Mouse (Mus musculus) lung, embryonic 15.5 days (tissue): ENCODE data around the gene Mbnl2. TPM values are rescaled to one million over a fixed set of nuclear protein-coding genes. Genes with fewer than 3 reads are reported as not detected.

Source experiments
- ATAC-seq: fragments of 200-750 bp; cut with Nextera tagmentation; 2 replicates; pipeline ENCODE4 v1.8.0; 2017; ENCODE audit warnings: moderate number of reproducible peaks, borderline replicate concordance; ENCODE audit not compliant: low FRiP score, low TSS enrichment; ENCODE audit errors: extremely low read depth
- H3K27ac ChIP-seq: fragments of 300-500 bp; sonication (generic); 2 replicates; pipeline ENCODE4 v1.5.1; 2015; ENCODE audit warnings: moderate library complexity, mild to moderate bottlenecking, inconsistent platforms
- H3K27me3 ChIP-seq: fragments of 300-500 bp; sonication (generic); 2 replicates; pipeline ENCODE4 v1.6.1; 2015; ENCODE audit warnings: inconsistent platforms
- H3K36me3 ChIP-seq: fragments of 300-500 bp; sonication (generic); 2 replicates; pipeline ENCODE4 v1.6.1; 2015; ENCODE audit warnings: inconsistent platforms
- H3K4me1 ChIP-seq: fragments of 300-500 bp; sonication (generic); 2 replicates; pipeline ENCODE4 v1.6.1; 2015; ENCODE audit warnings: inconsistent platforms
- H3K4me2 ChIP-seq: fragments of 300-500 bp; sonication (generic); 2 replicates; pipeline ENCODE4 v1.6.1; 2015; ENCODE audit warnings: inconsistent platforms, mild to moderate bottlenecking, moderate library complexity
- H3K4me3 ChIP-seq: fragments of 300-500 bp; sonication (generic); 2 replicates; pipeline ENCODE4 v1.5.1; 2015; ENCODE audit warnings: mild to moderate bottlenecking, inconsistent platforms
- H3K9ac ChIP-seq: fragments of 300-500 bp; sonication (generic); 2 replicates; pipeline ENCODE4 v1.6.1; 2015; ENCODE audit warnings: inconsistent platforms
- H3K9me3 ChIP-seq: fragments of 300-500 bp; sonication (generic); 2 replicates; pipeline ENCODE4 v1.6.1; 2016; ENCODE audit warnings: inconsistent platforms
- WGBS: fragments of 180-500 bp; shearing (Covaris S2); methylation state at CpG from one replicate; pipeline ENCODE4 v1.1.7; 2015; 5-methylcytosine and 5-hydroxymethylcytosine counted together
- polyA plus RNA-seq: library from polyadenylated mRNA; unstranded; fragments of >200 nt; fragmentation: Nextera tagmentation; extraction: Ambion mirVana; gene quantifications from 2 replicates; pipeline ENCODE4 v1.2.1, GENCODE M21; 2015

Gene Mbnl2
- polyA plus RNA-seq, 1 experiment from 2014 or later: 141 TPM

- H3K27ac ChIP-seq: peak overlapping the region; percentile 72
- no peak overlapping the region for H3K4me3 ChIP-seq
- H3K36me3 ChIP-seq: 0 out of 2 replicates have a peak, but pooled peaks cover 3% of the 10 kb centered on the region
- ATAC-seq: peak; percentile 92
- H3K9ac ChIP-seq: no peak overlapping the region
- no peaks in the 10 kb centered on the region for H3K27me3 ChIP-seq
- H3K4me2 ChIP-seq: no peak overlapping the region
- H3K9me3 ChIP-seq: no peaks in the 10 kb centered on the region
- WGBS: 27% methylated on average over 4 of the region's 4 CpGs
- peaks cover 69% of the 10 kb centered on the region for H3K4me1 ChIP-seq
Observed at GRCm38 (mm10) chr14:120379716-120380115, 104.2 kb downstream of the Mbnl2 start.

GRCm38 (mm10) chr14:120381378-120382134, 106.1 kb downstream of the Mbnl2 start:
- Histone ChIP-seq H3K36me3 (0 out of 2 replicates have a peak, but pooled peaks cover 3% of the 10 kb centered on the region), H3K4me1 (peaks cover 59% of the 10 kb centered on the region), H3K4me3 (no peak overlapping the region), H3K4me2 (no peak overlapping the region), H3K9ac (no peak overlapping the region), H3K27me3 (no peaks in the 10 kb centered on the region), H3K27ac (no peak overlapping the region), H3K9me3 (no peaks in the 10 kb centered on the region)
- 78% methylated on average over 26 of the region's 26 CpGs for WGBS
- ATAC-seq: no peak

- H3K9me3 ChIP-seq: no peaks in the 10 kb centered on the region
- H3K27me3 ChIP-seq: no peaks in the 10 kb centered on the region
- no peak overlapping the region for H3K27ac ChIP-seq
- 0 out of 2 replicates have a peak, but pooled peaks cover 3% of the 10 kb centered on the region for H3K36me3 ChIP-seq
- H3K9ac ChIP-seq: no peak overlapping the region
- peaks cover 60% of the 10 kb centered on the region for H3K4me1 ChIP-seq
- H3K4me3 ChIP-seq: no peak overlapping the region
- no peak overlapping the region for H3K4me2 ChIP-seq
- WGBS: 22% methylated on average over 5 of the region's 5 CpGs
- ATAC-seq: no peak
Observed at GRCm38 (mm10) chr14:120382179-120382578, 106.7 kb downstream of the Mbnl2 start.

DNA sequence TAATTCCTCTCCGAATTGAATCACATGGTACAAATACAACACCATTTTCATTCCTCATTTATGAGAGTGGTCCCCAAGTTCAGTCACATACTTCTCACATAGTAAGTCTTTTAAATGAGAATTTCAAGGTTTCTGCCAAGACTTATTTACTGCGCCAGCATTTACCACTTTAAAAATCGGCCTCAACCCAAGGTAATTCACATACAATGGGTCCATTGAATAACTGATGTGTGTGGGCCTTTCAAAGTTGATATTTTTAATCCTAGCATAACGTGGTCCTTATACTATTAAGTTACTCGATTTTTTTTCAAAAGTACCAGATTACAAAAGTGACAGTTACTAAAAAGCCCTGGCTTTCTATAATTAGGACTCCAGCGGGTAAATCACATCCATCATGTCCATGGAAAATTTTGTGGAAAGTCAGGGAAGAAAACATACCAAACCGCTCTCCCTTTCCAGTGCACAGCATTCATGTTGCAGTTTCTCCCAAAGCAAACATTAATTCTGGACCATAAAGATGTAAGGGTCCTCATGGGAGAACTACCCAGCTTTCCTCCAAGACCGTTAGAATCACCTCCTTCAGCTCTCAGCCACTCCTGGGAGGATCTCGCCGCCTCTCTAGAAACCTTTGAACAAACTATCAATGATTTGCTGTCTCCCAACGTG, 107.8 kb downstream of the Mbnl2 start:
- Histone ChIP-seq H3K4me2 (no peak overlapping the region), H3K4me3 (no peak overlapping the region), H3K9ac (no peak overlapping the region), H3K36me3 (0 out of 2 replicates have a peak, but pooled peaks cover 3% of the 10 kb centered on the region), H3K27ac (0 out of 2 replicates have a peak overlapping the region, but pooled peaks have one; percentile 15), H3K9me3 (no peaks in the 10 kb centered on the region), H3K27me3 (no peaks in the 10 kb centered on the region), H3K4me1 (peaks cover 57% of the 10 kb centered on the region)
- 71% methylated on average over 11 of the region's 11 CpGs for WGBS
- no peak for ATAC-seq

DNA sequence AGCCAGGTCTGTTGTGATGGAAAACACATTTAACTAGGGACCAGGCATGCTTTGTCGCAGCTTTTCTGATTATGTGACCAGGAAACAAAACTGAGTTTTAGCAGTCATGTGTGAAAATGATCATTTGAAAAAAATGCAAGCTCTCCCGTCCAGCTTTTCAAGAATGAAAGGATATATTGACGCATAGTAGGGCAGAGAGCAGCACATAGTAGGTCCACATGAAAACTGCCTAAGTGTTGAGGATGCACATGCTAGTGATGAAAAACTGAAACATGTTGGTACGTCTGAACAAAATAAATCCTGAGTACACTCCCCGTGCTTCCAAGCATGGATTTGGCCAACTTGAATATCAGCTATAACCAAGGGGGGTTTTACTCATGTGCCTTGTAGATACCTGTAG, 109.1 kb downstream of the Mbnl2 start:
- no peak overlapping the region for H3K9ac ChIP-seq
- H3K27ac ChIP-seq: no peak overlapping the region
- WGBS: 89% methylated on average over 5 of the region's 5 CpGs

GRCm38 (mm10) chr14:120387293-120387692, 111.8 kb downstream of the Mbnl2 start:
- 40% methylated on average over 4 of the region's 4 CpGs for WGBS
- no peaks in the 10 kb centered on the region for H3K27me3 ChIP-seq
- no peak overlapping the region for H3K4me2 ChIP-seq
- ATAC-seq: no peak
- no peak overlapping the region for H3K27ac ChIP-seq
- H3K4me3 ChIP-seq: no peak overlapping the region
- H3K4me1 ChIP-seq: peaks cover 36% of the 10 kb centered on the region
- no peaks in the 10 kb centered on the region for H3K9me3 ChIP-seq
- peaks cover 22% of the 10 kb centered on the region for H3K36me3 ChIP-seq
- H3K9ac ChIP-seq: no peak overlapping the region

More for the DNA sequence above, 109.1 kb downstream of the Mbnl2 start:
- Histone ChIP-seq H3K27me3 (no peaks in the 10 kb centered on the region), H3K9me3 (no peaks in the 10 kb centered on the region), H3K4me1 (peaks cover 53% of the 10 kb centered on the region), H3K36me3 (peaks cover 7% of the 10 kb centered on the region), H3K4me2 (no peak overlapping the region), H3K4me3 (no peak overlapping the region)
- no peak for ATAC-seq

DNA sequence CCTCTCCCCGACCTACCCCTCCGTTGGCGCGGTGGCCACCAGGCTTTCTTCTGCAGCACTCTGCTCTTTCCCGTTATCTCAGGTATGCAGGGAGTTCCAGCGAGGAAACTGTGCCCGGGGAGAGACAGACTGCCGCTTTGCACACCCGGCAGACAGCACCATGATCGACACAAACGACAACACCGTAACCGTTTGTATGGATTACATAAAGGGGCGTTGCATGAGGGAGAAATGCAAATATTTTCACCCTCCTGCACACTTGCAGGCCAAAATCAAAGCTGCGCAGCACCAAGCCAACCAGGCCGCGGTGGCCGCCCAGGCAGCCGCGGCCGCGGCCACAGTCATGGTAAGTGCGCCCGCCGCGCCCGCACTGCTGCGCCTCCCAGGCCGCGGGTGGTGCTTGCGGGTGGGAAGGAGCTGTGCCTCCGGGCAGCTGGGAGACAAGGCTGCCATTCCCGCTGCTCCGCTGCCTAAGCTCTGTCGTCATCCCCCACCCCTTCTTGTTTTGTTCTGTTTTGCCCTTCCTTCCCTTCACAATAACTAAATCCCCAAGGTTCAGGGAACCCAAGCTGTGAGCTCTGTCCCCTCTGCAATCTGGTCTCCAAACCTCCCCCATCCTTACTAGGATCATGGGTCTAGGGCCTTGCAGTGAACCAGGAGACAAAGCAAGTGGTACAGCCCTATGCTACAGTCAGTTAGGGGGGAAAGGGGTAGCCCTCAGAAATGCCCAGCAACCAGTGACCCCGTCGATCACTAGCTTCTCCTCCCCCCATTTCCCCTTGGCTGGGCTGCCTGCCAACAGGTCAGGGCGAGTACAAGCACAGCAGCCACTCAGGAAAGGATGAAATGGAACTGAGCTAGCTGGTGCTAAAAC, 113.6 kb downstream of the Mbnl2 start:
- Histone ChIP-seq H3K36me3 (peaks cover 22% of the 10 kb centered on the region), H3K4me2 (peak overlapping the region; percentile 40), H3K27ac (peak overlapping the region; percentile 69; the same call in 1 of the 2 replicates), H3K4me3 (0 out of 2 replicates have a peak overlapping the region, but pooled peaks have one; percentile 10), H3K9me3 (no peaks in the 10 kb centered on the region), H3K9ac (0 out of 2 replicates have a peak overlapping the region, but pooled peaks have one; percentile 11), H3K4me1 (peaks cover 27% of the 10 kb centered on the region), H3K27me3 (no peaks in the 10 kb centered on the region)
- WGBS: 17% methylated on average over 38 of the region's 38 CpGs
- ATAC-seq: peak; percentile 54; the same call in 1 of the 2 replicates

DNA sequence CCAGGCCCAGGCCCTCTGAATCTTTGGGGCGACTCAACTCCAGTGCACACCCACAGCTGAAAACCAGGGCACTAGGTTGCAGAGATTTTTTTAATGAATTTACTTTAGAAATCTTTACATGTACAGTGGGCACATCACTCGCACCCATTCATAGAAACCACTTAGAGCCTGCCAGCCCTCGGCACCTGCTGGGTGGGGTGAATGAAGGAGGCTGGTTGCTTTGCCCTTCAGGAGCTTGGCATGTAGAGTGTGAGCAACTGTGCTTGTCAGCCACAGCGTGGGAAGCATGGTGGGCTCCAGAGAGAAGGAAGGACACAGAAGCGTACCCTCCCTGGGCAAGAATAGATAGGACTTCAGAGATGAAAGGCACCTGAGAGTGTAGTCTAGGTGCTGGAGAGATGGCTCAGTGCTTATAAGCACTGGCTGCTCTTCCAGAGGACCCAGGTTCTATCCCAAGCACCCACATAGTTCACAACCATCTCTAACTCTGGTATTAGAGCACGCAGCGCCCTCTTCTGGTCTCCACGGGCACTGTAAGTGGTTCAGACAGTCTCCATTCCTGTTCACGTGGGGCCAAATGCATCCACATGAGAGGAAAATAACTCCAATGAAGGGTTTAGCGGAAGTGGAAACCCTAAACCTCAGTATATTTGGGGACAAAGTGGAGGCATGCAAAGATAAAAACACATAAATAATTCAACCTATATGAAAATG, 114.9 kb downstream of the Mbnl2 start:
- peaks cover 28% of the 10 kb centered on the region for H3K36me3 ChIP-seq
- 92% methylated on average over 10 of the region's 10 CpGs for WGBS
- no peak for ATAC-seq

DNA sequence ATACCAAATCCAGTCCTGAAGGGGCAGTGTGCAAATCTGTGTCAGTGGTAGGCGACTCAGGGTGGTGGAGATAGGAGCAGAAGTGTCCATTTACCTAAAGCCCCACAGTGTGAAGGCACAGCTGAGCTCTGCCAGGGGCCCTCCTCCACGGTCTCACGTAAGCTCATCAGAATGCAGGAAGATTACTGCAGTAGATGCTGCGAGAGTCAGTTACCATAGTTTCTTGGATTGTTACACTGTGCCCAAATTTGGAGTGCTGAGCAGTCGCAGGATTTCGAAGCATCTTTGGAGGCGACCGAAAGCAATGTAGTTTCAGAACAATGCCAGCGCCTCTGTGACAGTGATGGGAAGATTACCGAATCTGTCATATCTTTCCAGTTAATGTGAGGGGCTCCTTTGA, 116.2 kb downstream of the Mbnl2 start:
- no peak for ATAC-seq
- no peaks in the 10 kb centered on the region for H3K27me3 ChIP-seq
- H3K27ac ChIP-seq: no peak overlapping the region
- WGBS: 82% methylated on average over 10 of the region's 10 CpGs
- peaks cover 35% of the 10 kb centered on the region for H3K36me3 ChIP-seq
- peaks cover 22% of the 10 kb centered on the region for H3K4me1 ChIP-seq
- no peak overlapping the region for H3K4me3 ChIP-seq
- H3K9ac ChIP-seq: no peak overlapping the region
- H3K4me2 ChIP-seq: no peak overlapping the region
- no peaks in the 10 kb centered on the region for H3K9me3 ChIP-seq

More for the DNA sequence above, 114.9 kb downstream of the Mbnl2 start:
- no peak overlapping the region for H3K9ac ChIP-seq
- no peak overlapping the region for H3K4me3 ChIP-seq
- H3K9me3 ChIP-seq: no peaks in the 10 kb centered on the region
- peaks cover 27% of the 10 kb centered on the region for H3K4me1 ChIP-seq
- no peaks in the 10 kb centered on the region for H3K27me3 ChIP-seq
- H3K4me2 ChIP-seq: no peak overlapping the region
- H3K27ac ChIP-seq: no peak overlapping the region

DNA sequence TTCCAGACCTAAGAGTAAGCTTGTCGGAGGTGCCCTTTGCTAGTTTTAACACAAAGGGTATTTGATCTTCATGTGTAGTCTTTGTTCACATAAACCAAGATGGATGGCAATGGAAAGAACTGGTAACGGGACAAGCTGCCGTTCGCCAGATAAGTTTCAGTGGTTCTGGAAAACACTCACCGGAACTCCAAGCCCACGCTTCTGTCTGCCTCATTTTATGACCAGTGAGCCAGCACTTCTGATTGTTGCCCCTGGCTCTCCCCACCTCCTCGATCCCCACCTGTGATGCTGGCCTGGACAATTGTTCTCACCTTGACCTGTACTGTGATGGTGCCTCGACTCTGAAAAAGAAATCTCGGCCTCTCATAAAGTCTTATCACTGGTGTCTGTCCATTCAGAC, 117.0 kb downstream of the Mbnl2 start:
- no peak overlapping the region for H3K27ac ChIP-seq
- H3K36me3 ChIP-seq: peaks cover 41% of the 10 kb centered on the region
- H3K27me3 ChIP-seq: no peaks in the 10 kb centered on the region
- ATAC-seq: no peak
- no peak overlapping the region for H3K4me3 ChIP-seq
- H3K9me3 ChIP-seq: no peaks in the 10 kb centered on the region
- H3K9ac ChIP-seq: no peak overlapping the region
- no peak overlapping the region for H3K4me2 ChIP-seq
- peaks cover 14% of the 10 kb centered on the region for H3K4me1 ChIP-seq
- WGBS: 89% methylated on average over 9 of the region's 9 CpGs

GRCm38 (mm10) chr14:120393441-120393840, 118.0 kb downstream of the Mbnl2 start:
- peaks cover 41% of the 10 kb centered on the region for H3K36me3 ChIP-seq

More at GRCm38 (mm10) chr14:120393441-120393840, 118.0 kb downstream of the Mbnl2 start:
- Histone ChIP-seq H3K4me2 (no peak overlapping the region), H3K4me1 (peaks cover 13% of the 10 kb centered on the region), H3K9ac (no peak overlapping the region), H3K4me3 (no peak overlapping the region), H3K27me3 (no peaks in the 10 kb centered on the region), H3K9me3 (no peaks in the 10 kb centered on the region), H3K27ac (no peak overlapping the region)
- WGBS: 81% methylated on average over 8 of the region's 8 CpGs
- ATAC-seq: no peak
